Mouse (Mus musculus): ENCODE data around the gene Mrgprx2. TPM values are rescaled to one million over a fixed set of nuclear protein-coding genes. Genes with fewer than 3 reads are reported as not detected.
"Not testable (repeated sequence)": the region's sequence is repeated elsewhere in the genome, so short reads cannot be mapped to it uniquely, and the experiment has no call there.

The Mrgprx2 gene
- total RNA-seq (2014; rRNA removed) (not detected in 2 replicates), polyA plus RNA-seq (2012; rRNA removed) (not detected in 2 replicates)

GRCm38 (mm10) chr7:48499221-48499620 is at the start of gene Mrgprx2:
TSS of gene Mrgprx2 (minus strand) at chr7:48499321.
- Histone ChIP-seq H3K4me3 (ENCODE audit: insufficient read depth, low read depth, low read length) (no peak within 1 kb of the TSS), H3K4me1 (ENCODE audit: control insufficient read depth, insufficient read depth, low read length) (no peaks in the 10 kb centered on the region), H3K9ac (ENCODE audit: low read depth, low read length) (no peak within 1 kb of the TSS), H3K27ac (replicated peaks; ENCODE audit: insufficient read depth, low read depth, low read length) (no peak within 1 kb of the TSS), H3K36me3 (ENCODE audit: control insufficient read depth, insufficient read depth, low read length) (no peaks in the 10 kb centered on the region), H3K27me3 (ENCODE audit: control insufficient read depth, insufficient read depth, low read length) (no peaks in the 10 kb centered on the region), H3K79me2 (ENCODE audit: control insufficient read depth, insufficient read depth, low read length) (no peaks in the 10 kb centered on the region)
- no peak for DNase-seq (ENCODE audit: extremely low read depth, low read depth, low spot score)
- TF ChIP-seq POLR2A (IDR thresholded peaks at IDR 0.05; ENCODE audit: extremely low read depth, insufficient read depth, low read length): no peak
- no peak for TF ChIP-seq CTCF (IDR thresholded peaks at IDR 0.05; ENCODE audit: low read depth, low read length)

- no peak within 1 kb of the TSS for H3K27ac ChIP-seq (replicated peaks; ENCODE audit: insufficient read depth, low read depth, low read length)
- no peaks in the 10 kb centered on the region for H3K36me3 ChIP-seq (ENCODE audit: control insufficient read depth, insufficient read depth, low read length)
- no peak for DNase-seq (ENCODE audit: extremely low read depth, low read depth, low spot score)
- TF ChIP-seq CTCF (IDR thresholded peaks at IDR 0.05; ENCODE audit: low read depth, low read length): no peak
- no peak for TF ChIP-seq POLR2A (IDR thresholded peaks at IDR 0.05; ENCODE audit: extremely low read depth, insufficient read depth, low read length)
- H3K27me3 ChIP-seq (ENCODE audit: control insufficient read depth, insufficient read depth, low read length): no peaks in the 10 kb centered on the region
- H3K9ac ChIP-seq (ENCODE audit: low read depth, low read length): no peak within 1 kb of the TSS
- H3K4me1 ChIP-seq (ENCODE audit: control insufficient read depth, insufficient read depth, low read length): no peaks in the 10 kb centered on the region
- no peaks in the 10 kb centered on the region for H3K79me2 ChIP-seq (ENCODE audit: control insufficient read depth, insufficient read depth, low read length)
- no peak within 1 kb of the TSS for H3K4me3 ChIP-seq (ENCODE audit: insufficient read depth, low read depth, low read length)
- 79% methylated on average over 3 of the region's 3 CpGs for WGBS
Measured at GRCm38 (mm10) chr7:48456242-48456641, 42.9 kb downstream of the Mrgprx2 start, which contains the start of gene Mrgprb1. TSS of gene Mrgprb1 (minus strand) at chr7:48456342.

- no peak overlapping the region for H3K4me3 ChIP-seq (ENCODE audit: insufficient read depth, low read depth, low read length)
- TF ChIP-seq CTCF (IDR thresholded peaks at IDR 0.05; ENCODE audit: low read depth, low read length) (no peak), POLR2A (IDR thresholded peaks at IDR 0.05; ENCODE audit: extremely low read depth, insufficient read depth, low read length) (no peak)
- H3K27ac ChIP-seq (replicated peaks; ENCODE audit: insufficient read depth, low read depth, low read length): no peak overlapping the region
- no peaks in the 10 kb centered on the region for H3K79me2 ChIP-seq (ENCODE audit: control insufficient read depth, insufficient read depth, low read length)
- no peaks in the 10 kb centered on the region for H3K27me3 ChIP-seq (ENCODE audit: control insufficient read depth, insufficient read depth, low read length)
- H3K9ac ChIP-seq (ENCODE audit: low read depth, low read length): no peak overlapping the region
- 39% methylated on average over 3 of the region's 3 CpGs for WGBS
- H3K4me1 ChIP-seq (ENCODE audit: control insufficient read depth, insufficient read depth, low read length): no peaks in the 10 kb centered on the region
- no peaks in the 10 kb centered on the region for H3K36me3 ChIP-seq (ENCODE audit: control insufficient read depth, insufficient read depth, low read length)
- no peak for DNase-seq (ENCODE audit: extremely low read depth, low read depth, low spot score)
Measured at GRCm38 (mm10) chr7:48436581-48436980, 62.5 kb downstream of the Mrgprx2 start.

GRCm38 (mm10) chr7:48435936-48436335 is 63.2 kb downstream of the Mrgprx2 start:
- H3K27me3 ChIP-seq (ENCODE audit: control insufficient read depth, insufficient read depth, low read length); DNase-seq (ENCODE audit: extremely low read depth, low read depth, low spot score); H3K79me2 ChIP-seq (ENCODE audit: control insufficient read depth, insufficient read depth, low read length); H3K4me1 ChIP-seq (ENCODE audit: control insufficient read depth, insufficient read depth, low read length); H3K36me3 ChIP-seq (ENCODE audit: control insufficient read depth, insufficient read depth, low read length); H3K4me3 ChIP-seq (ENCODE audit: insufficient read depth, low read depth, low read length); H3K9ac ChIP-seq (ENCODE audit: low read depth, low read length); H3K27ac ChIP-seq (replicated peaks; ENCODE audit: insufficient read depth, low read depth, low read length): not testable (repeated sequence)
- 71% methylated on average over 3 of the region's 3 CpGs for WGBS

Other genes with a start within 250 kb of the Mrgprx2 start
- gene Mrgprb8, start 110.8 kb downstream of the Mrgprx2 start, total RNA-seq (2014; rRNA removed): not detected in 2 replicates
- gene Mrgprb8, start 110.8 kb downstream of the Mrgprx2 start, polyA plus RNA-seq (2012; rRNA removed): not detected in 2 replicates
- not detected in 2 replicates for gene Mrgprb1, start 43.0 kb downstream of the Mrgprx2 start, total RNA-seq (2014; rRNA removed)
- not detected in 2 replicates for gene Mrgprb1, start 43.0 kb downstream of the Mrgprx2 start, polyA plus RNA-seq (2012; rRNA removed)
- gene Mrgprb2, start 58.8 kb upstream of the Mrgprx2 start, total RNA-seq (2014; rRNA removed): not detected in 2 replicates
- gene Mrgprb2, start 58.8 kb upstream of the Mrgprx2 start, polyA plus RNA-seq (2012; rRNA removed): not detected in 2 replicates
- gene Mrgprb3, start 144.5 kb upstream of the Mrgprx2 start, total RNA-seq (2014; rRNA removed): not detected in 2 replicates
- gene Mrgprb3, start 144.5 kb upstream of the Mrgprx2 start, polyA plus RNA-seq (2012; rRNA removed): not detected in 2 replicates